Mouse (Mus musculus) spleen, adult 2 months (tissue): ENCODE results near the gene Slc25a19.

Source experiments
- CTCF ChIP-seq: fragments of 200-500 bp; IDR thresholded peaks from 2 replicates; pipeline ENCODE4 v1.5.1; 2011; ENCODE audit warnings: mild to moderate bottlenecking, inconsistent platforms; ENCODE audit not compliant: insufficient read depth, insufficient read length, insufficient replicate concordance; ENCODE audit errors: extremely low read depth
- POLR2A ChIP-seq: fragments of 200-500 bp; IDR thresholded peaks from 2 replicates; pipeline ENCODE4 v1.6.1; 2011; ENCODE audit warnings: low read depth, low read length, inconsistent platforms

DNA sequence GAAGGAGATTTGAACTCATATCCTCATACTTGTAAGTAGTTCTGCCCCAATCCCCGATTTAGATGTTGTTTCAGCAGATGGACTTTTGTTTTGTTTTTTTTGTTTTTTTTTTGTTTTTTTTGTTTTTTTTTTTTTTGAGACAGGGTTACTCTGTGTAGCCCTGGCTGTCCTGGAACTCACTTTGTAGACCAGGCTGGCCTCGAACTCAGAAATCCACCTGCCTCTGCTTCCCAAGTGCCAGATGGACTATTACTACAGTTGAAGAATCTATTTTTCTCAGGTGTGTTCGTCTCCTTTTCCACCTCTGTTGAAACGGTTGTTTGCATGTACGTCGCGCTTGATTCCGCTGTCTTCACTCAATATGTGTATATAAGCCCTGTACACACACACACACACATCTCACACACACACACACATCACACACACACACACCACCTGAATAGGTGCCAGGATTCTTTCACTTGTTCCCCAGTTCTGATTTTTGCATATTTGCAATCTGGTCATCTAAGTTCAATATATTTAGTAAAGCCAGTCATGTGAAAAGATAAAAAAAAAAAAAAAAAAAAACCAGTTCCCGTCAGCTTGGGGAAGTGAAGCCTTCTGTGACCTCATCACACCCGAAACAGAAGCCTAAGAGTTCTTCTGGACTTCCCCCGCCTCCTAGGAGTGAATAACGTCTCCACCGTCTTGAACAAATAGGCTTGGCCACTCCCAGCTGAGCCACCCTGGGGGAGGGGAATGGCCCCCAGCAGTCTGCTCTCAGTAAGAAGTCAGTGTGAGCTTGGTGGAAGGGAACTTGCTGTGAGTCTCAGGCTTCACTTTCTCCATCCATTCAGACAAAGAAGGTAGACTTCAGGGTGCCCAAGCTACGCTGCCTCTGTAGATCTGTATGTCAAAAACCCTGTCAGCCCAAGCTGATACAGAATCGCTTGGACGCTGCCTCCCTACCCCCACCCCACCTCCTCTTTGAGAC lies 2.7 kb upstream of the Slc25a19 start:
- TF ChIP-seq CTCF, result no peak
- TF ChIP-seq POLR2A, result peak; percentile 68
